Mouse (Mus musculus): ENCODE measurements around the gene Mrpl34. TPM values are rescaled to one million over a fixed set of nuclear protein-coding genes. Genes with fewer than 3 reads are reported as not detected.

The Mrpl34 gene
- polyA plus RNA-seq, 1 experiment from 2014 or later = 148 TPM

GRCm38 (mm10) chr8:71511644-71512043 lies 46.9 kb downstream of the Mrpl34 start, which contains the start of gene Plvap:
TSS of gene Plvap (minus strand) at chr8:71511752.
- peaks cover 30% of the 10 kb centered on the region for H3K27me3 ChIP-seq (ENCODE audit: control insufficient read depth, insufficient read depth, low read length)
- H3K36me3 ChIP-seq (ENCODE audit: control insufficient read depth, insufficient read depth, low read length) = no peaks in the 10 kb centered on the region
- H3K4me1 ChIP-seq (ENCODE audit: control insufficient read depth, insufficient read depth, low read length) = 0 out of 2 replicates have a peak, but pooled peaks cover 6% of the 10 kb centered on the region
- no peaks in the 10 kb centered on the region for H3K9me3 ChIP-seq (replicated peaks; ENCODE audit: control insufficient read depth, low read length)
- peak; percentile 54 for ATAC-seq (ENCODE audit: insufficient read depth, low FRiP score)
- no peak within 1 kb of the TSS for H3K9ac ChIP-seq (ENCODE audit: low read length)
- H3K27ac ChIP-seq (ENCODE audit: low read length) = no peak within 1 kb of the TSS
- 27% methylated on average over 14 of the region's 14 CpGs for WGBS
- peak within 1 kb of the TSS; percentile 11 for H3K4me3 ChIP-seq (replicated peaks; ENCODE audit: low read length)
- no peak within 1 kb of the TSS for H3K4me2 ChIP-seq (ENCODE audit: low read depth, low read length)

- peaks cover 15% of the 10 kb centered on the region for H3K27me3 ChIP-seq (ENCODE audit: control insufficient read depth, insufficient read depth, low read length)
- no peaks in the 10 kb centered on the region for H3K36me3 ChIP-seq (ENCODE audit: control insufficient read depth, insufficient read depth, low read length)
- H3K4me3 ChIP-seq (replicated peaks; ENCODE audit: low read length) = no peak overlapping the region
- H3K27ac ChIP-seq (ENCODE audit: low read length) = no peak overlapping the region
- H3K9me3 ChIP-seq (replicated peaks; ENCODE audit: control insufficient read depth, low read length) = no peaks in the 10 kb centered on the region
- WGBS = 62% methylated on average over 13 of the region's 15 CpGs
- ATAC-seq (ENCODE audit: insufficient read depth, low FRiP score) = no peak
- no peak overlapping the region for H3K9ac ChIP-seq (ENCODE audit: low read length)
- no peaks in the 10 kb centered on the region for H3K4me1 ChIP-seq (ENCODE audit: control insufficient read depth, insufficient read depth, low read length)
- H3K4me2 ChIP-seq (ENCODE audit: low read depth, low read length) = no peak overlapping the region
Observed at GRCm38 (mm10) chr8:71513018-71513754, 48.4 kb downstream of the Mrpl34 start.

DNA sequence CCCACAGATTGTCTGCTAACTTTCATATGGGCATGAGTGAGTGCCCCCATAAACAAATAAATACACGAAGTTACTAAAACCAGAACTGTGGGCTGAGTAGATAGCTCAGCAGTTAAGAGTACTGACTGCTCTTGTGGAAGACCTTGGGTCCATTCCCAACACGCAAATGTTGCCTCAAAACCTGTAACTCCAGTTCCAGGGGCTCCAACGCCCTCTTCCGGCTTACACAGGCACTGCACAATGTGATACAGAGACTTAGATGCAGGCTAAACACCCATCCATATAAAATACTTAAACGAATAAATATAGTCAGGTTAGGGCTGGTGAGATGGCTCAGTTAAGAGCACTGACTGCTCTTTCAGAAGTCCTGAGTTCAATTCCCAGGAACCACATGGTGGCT lies 50.3 kb downstream of the Mrpl34 start:
- Histone ChIP-seq H3K9me3 (replicated peaks; ENCODE audit: control insufficient read depth, low read length) (no peaks in the 10 kb centered on the region), H3K27me3 (ENCODE audit: control insufficient read depth, insufficient read depth, low read length) (no peaks in the 10 kb centered on the region), H3K27ac (ENCODE audit: low read length) (no peak overlapping the region), H3K9ac (ENCODE audit: low read length) (no peak overlapping the region), H3K4me1 (ENCODE audit: control insufficient read depth, insufficient read depth, low read length) (no peaks in the 10 kb centered on the region), H3K4me3 (replicated peaks; ENCODE audit: low read length) (no peak overlapping the region), H3K36me3 (ENCODE audit: control insufficient read depth, insufficient read depth, low read length) (no peaks in the 10 kb centered on the region), H3K4me2 (ENCODE audit: low read depth, low read length) (no peak overlapping the region)
- no peak for ATAC-seq (ENCODE audit: insufficient read depth, low FRiP score)
- 64% methylated on average over 5 of the region's 5 CpGs for WGBS

Other genes starting within 250 kb of the Mrpl34 start
- gene Myo9b, start 192.2 kb upstream of the Mrpl34 start, polyA plus RNA-seq (2015; fragmentation: Nextera tagmentation; extraction: Ambion mirVana) = 18.7 and 19.1 TPM in 2 replicates
- gene Haus8, start 192.0 kb upstream of the Mrpl34 start, polyA plus RNA-seq (2015; fragmentation: Nextera tagmentation; extraction: Ambion mirVana) = 46.4 and 55.4 TPM in 2 replicates
- 90.2 and 91.5 TPM in 2 replicates for gene Use1, start 98.1 kb upstream of the Mrpl34 start, polyA plus RNA-seq (2015; fragmentation: Nextera tagmentation; extraction: Ambion mirVana)
- 5.6 and 6.5 TPM in 2 replicates for gene Ocel1, start 93.7 kb upstream of the Mrpl34 start, polyA plus RNA-seq (2015; fragmentation: Nextera tagmentation; extraction: Ambion mirVana)
- gene Nr2f6, start 83.0 kb upstream of the Mrpl34 start, polyA plus RNA-seq (2015; fragmentation: Nextera tagmentation; extraction: Ambion mirVana) = 17.3 and 24.1 TPM in 2 replicates
- gene Ushbp1, start 69.2 kb upstream of the Mrpl34 start, polyA plus RNA-seq (2015; fragmentation: Nextera tagmentation; extraction: Ambion mirVana) = 12.7 and 12.8 TPM in 2 replicates
- 72.2 and 77.4 TPM in 2 replicates for gene Babam1, start 68.1 kb upstream of the Mrpl34 start, polyA plus RNA-seq (2015; fragmentation: Nextera tagmentation; extraction: Ambion mirVana)
- 38.7 and 42.5 TPM in 2 replicates for gene Ankle1, start 58.9 kb upstream of the Mrpl34 start, polyA plus RNA-seq (2015; fragmentation: Nextera tagmentation; extraction: Ambion mirVana)
- 23.5 and 27.5 TPM in 2 replicates for gene Abhd8, start 1.3 kb upstream of the Mrpl34 start, polyA plus RNA-seq (2015; fragmentation: Nextera tagmentation; extraction: Ambion mirVana)
- 87.1 and 89.1 TPM in 2 replicates for gene Dda1, start 4.2 kb downstream of the Mrpl34 start, polyA plus RNA-seq (2015; fragmentation: Nextera tagmentation; extraction: Ambion mirVana)
- gene Ano8, start 21.0 kb downstream of the Mrpl34 start, polyA plus RNA-seq (2015; fragmentation: Nextera tagmentation; extraction: Ambion mirVana) = 0.26 and 0.27 TPM in 2 replicates
- 11.0 and 14.8 TPM in 2 replicates for gene Gtpbp3, start 23.1 kb downstream of the Mrpl34 start, polyA plus RNA-seq (2015; fragmentation: Nextera tagmentation; extraction: Ambion mirVana)
- 79.7 and 81.8 TPM in 2 replicates for gene Plvap, start 46.8 kb downstream of the Mrpl34 start, polyA plus RNA-seq (2015; fragmentation: Nextera tagmentation; extraction: Ambion mirVana)
- 0.32 and 0.40 TPM in 2 replicates for gene Ccdc194, start 60.8 kb downstream of the Mrpl34 start, polyA plus RNA-seq (2015; fragmentation: Nextera tagmentation; extraction: Ambion mirVana)
- 39.9 and 46.5 TPM in 2 replicates for gene Bst2, start 72.5 kb downstream of the Mrpl34 start, polyA plus RNA-seq (2015; fragmentation: Nextera tagmentation; extraction: Ambion mirVana)
- 101 and 103 TPM in 2 replicates for gene Mvb12a, start 78.0 kb downstream of the Mrpl34 start, polyA plus RNA-seq (2015; fragmentation: Nextera tagmentation; extraction: Ambion mirVana)
- 2.9 and 3.2 TPM in 2 replicates for gene Tmem221, start 93.9 kb downstream of the Mrpl34 start, polyA plus RNA-seq (2015; fragmentation: Nextera tagmentation; extraction: Ambion mirVana)
- gene Nxnl1, start 101.6 kb downstream of the Mrpl34 start, polyA plus RNA-seq (2015; fragmentation: Nextera tagmentation; extraction: Ambion mirVana) = 0.08 TPM in 1 of 2 replicates, not detected in the other
- 35.2 and 41.4 TPM in 2 replicates for gene Slc27a1, start 103.9 kb downstream of the Mrpl34 start, polyA plus RNA-seq (2015; fragmentation: Nextera tagmentation; extraction: Ambion mirVana)
- 200 and 206 TPM in 2 replicates for gene Pgls, start 127.2 kb downstream of the Mrpl34 start, polyA plus RNA-seq (2015; fragmentation: Nextera tagmentation; extraction: Ambion mirVana)
- 3.2 and 4.0 TPM in 2 replicates for gene Fam129c, start 132.7 kb downstream of the Mrpl34 start, polyA plus RNA-seq (2015; fragmentation: Nextera tagmentation; extraction: Ambion mirVana)
- 60.1 and 69.2 TPM in 2 replicates for gene Colgalt1, start 146.0 kb downstream of the Mrpl34 start, polyA plus RNA-seq (2015; fragmentation: Nextera tagmentation; extraction: Ambion mirVana)
- gene Unc13a, start 206.8 kb downstream of the Mrpl34 start, polyA plus RNA-seq (2015; fragmentation: Nextera tagmentation; extraction: Ambion mirVana) = 1.1 and 1.2 TPM in 2 replicates
- gene Jak3, start 211.3 kb downstream of the Mrpl34 start, polyA plus RNA-seq (2015; fragmentation: Nextera tagmentation; extraction: Ambion mirVana) = 9.3 and 9.5 TPM in 2 replicates
- gene Insl3, start 224.3 kb downstream of the Mrpl34 start, polyA plus RNA-seq (2015; fragmentation: Nextera tagmentation; extraction: Ambion mirVana) = 1.1 and 1.7 TPM in 2 replicates
- 12.2 and 15.0 TPM in 2 replicates for gene B3gnt3, start 236.8 kb downstream of the Mrpl34 start, polyA plus RNA-seq (2015; fragmentation: Nextera tagmentation; extraction: Ambion mirVana)

Data from stomach, embryonic 16.5 days (tissue).